Mouse (Mus musculus): ENCODE results near the gene Ppp4r1. TPM values are rescaled to one million over a fixed set of nuclear protein-coding genes. Genes with fewer than 3 reads are reported as not detected.

The Ppp4r1 gene
- total RNA-seq, 4 experiments from 2014 or later: 35.6 to 40.9 (median 37.7) TPM

- no peak for DNase-seq (ENCODE audit: low spot score in 2 of 2)
Observed at GRCm38 (mm10) chr17:65802026-65802425, 19.7 kb downstream of the Ppp4r1 start.

GRCm38 (mm10) chr17:65805966-65806365 lies 23.6 kb downstream of the Ppp4r1 start:
- no peak for DNase-seq (ENCODE audit: low spot score in 2 of 2)

- no peak for DNase-seq (ENCODE audit: low spot score in 2 of 2)
Observed at GRCm38 (mm10) chr17:65806416-65806815, 24.0 kb downstream of the Ppp4r1 start.

GRCm38 (mm10) chr17:65811032-65811431 lies 28.7 kb downstream of the Ppp4r1 start:
- no peak for DNase-seq (ENCODE audit: low spot score in 2 of 2)

GRCm38 (mm10) chr17:65813763-65814162 lies 31.4 kb downstream of the Ppp4r1 start:
- DNase-seq (ENCODE audit: low spot score in 2 of 2): no peak

GRCm38 (mm10) chr17:65820197-65820596 lies 37.8 kb downstream of the Ppp4r1 start:
- no peak for DNase-seq (ENCODE audit: low spot score in 2 of 2)

GRCm38 (mm10) chr17:65822423-65822822 lies 40.0 kb downstream of the Ppp4r1 start:
- no peak for DNase-seq (ENCODE audit: low spot score in 2 of 2)

GRCm38 (mm10) chr17:65824246-65824645 lies 41.9 kb downstream of the Ppp4r1 start:
- no peak for DNase-seq (ENCODE audit: low spot score in 2 of 2)

- no peak for DNase-seq (ENCODE audit: low spot score in 2 of 2)
Observed at GRCm38 (mm10) chr17:65826257-65826656, 43.9 kb downstream of the Ppp4r1 start.

- no peak for DNase-seq (ENCODE audit: low spot score in 2 of 2)
Observed at GRCm38 (mm10) chr17:65827119-65827840, 44.9 kb downstream of the Ppp4r1 start.

- no peak for DNase-seq (ENCODE audit: low spot score in 2 of 2)
Observed at GRCm38 (mm10) chr17:65827904-65828303, 45.5 kb downstream of the Ppp4r1 start.

- DNase-seq (ENCODE audit: low spot score in 2 of 2): no peak
Observed at GRCm38 (mm10) chr17:65828951-65829350, 46.6 kb downstream of the Ppp4r1 start.

- DNase-seq (ENCODE audit: low spot score in 2 of 2): no peak
Observed at GRCm38 (mm10) chr17:65830216-65830863, 48.0 kb downstream of the Ppp4r1 start.

- no peak for DNase-seq (ENCODE audit: low spot score in 2 of 2)
Observed at GRCm38 (mm10) chr17:65833891-65834290, 51.5 kb downstream of the Ppp4r1 start.

GRCm38 (mm10) chr17:65836746-65837145 lies 54.4 kb downstream of the Ppp4r1 start:
- no peak for DNase-seq (ENCODE audit: low spot score in 2 of 2)

- no peak for DNase-seq (ENCODE audit: low spot score in 2 of 2)
Observed at GRCm38 (mm10) chr17:65839541-65840256, 57.3 kb downstream of the Ppp4r1 start.

- DNase-seq (ENCODE audit: low spot score in 2 of 2): no peak
Observed at GRCm38 (mm10) chr17:65842669-65843381, 60.5 kb downstream of the Ppp4r1 start.

- no peak for DNase-seq (ENCODE audit: low spot score in 2 of 2)
Observed at GRCm38 (mm10) chr17:65845423-65845822, 63.0 kb downstream of the Ppp4r1 start.

- DNase-seq (ENCODE audit: low spot score in 2 of 2): no peak
Observed at GRCm38 (mm10) chr17:65847694-65848449, 65.5 kb downstream of the Ppp4r1 start.

- DNase-seq (ENCODE audit: low spot score in 2 of 2): no peak
Observed at GRCm38 (mm10) chr17:65850487-65850886, 68.1 kb downstream of the Ppp4r1 start.

GRCm38 (mm10) chr17:65851749-65852148 lies 69.4 kb downstream of the Ppp4r1 start:
- no peak for DNase-seq (ENCODE audit: low spot score in 2 of 2)

Data from layer of hippocampus, adult 8-10 months (tissue).